Mouse (Mus musculus) gonadal fat pad, adult 2 months (tissue): ENCODE data around the gene Cacna1f. TPM values are rescaled to one million over a fixed set of nuclear protein-coding genes. Genes with fewer than 3 reads are reported as not detected.

Source experiments
- DNase-seq: peaks from one replicate; pipeline ENCODE4 v3.0.0-alpha.2; 2012; ENCODE audit warnings: low read depth
- polyA plus RNA-seq: library from polyadenylated mRNA; depleted of rRNA; stranded (reverse); fragments of >200 nt; gene quantifications from 2 replicates; pipeline ENCODE4 v1.2.3, GENCODE M21; 2012

The Cacna1f gene
- polyA plus RNA-seq, 1 experiment = 0.05 TPM

- DNase-seq = no peak
Measured at GRCm38 (mm10) chrX:7632560-7632959, 25.7 kb downstream of the Cacna1f start.

- DNase-seq = no peak
Measured at GRCm38 (mm10) chrX:7635101-7635500, 28.2 kb downstream of the Cacna1f start.

- no peak for DNase-seq
Measured at GRCm38 (mm10) chrX:7638401-7639091, 31.7 kb downstream of the Cacna1f start, which contains the start of gene Syp. Gene Syp (plus strand): TSS chrX:7638471.

GRCm38 (mm10) chrX:7639536-7640325 lies 32.8 kb downstream of the Cacna1f start:
- DNase-seq = no peak

- no peak for DNase-seq
Measured at GRCm38 (mm10) chrX:7640785-7641184, 33.9 kb downstream of the Cacna1f start.

GRCm38 (mm10) chrX:7645349-7645748 lies 38.5 kb downstream of the Cacna1f start:
- DNase-seq = no peak

GRCm38 (mm10) chrX:7648671-7649304 lies 41.9 kb downstream of the Cacna1f start:
- no peak for DNase-seq

GRCm38 (mm10) chrX:7657221-7657639 lies 50.3 kb downstream of the Cacna1f start, which contains the start of gene Prickle3:
Gene Prickle3 (plus strand): TSS chrX:7657260.
- DNase-seq = no peak

- DNase-seq = no peak
Measured at GRCm38 (mm10) chrX:7658031-7658784, 51.3 kb downstream of the Cacna1f start.

- no peak for DNase-seq
Measured at GRCm38 (mm10) chrX:7658785-7659589, 52.1 kb downstream of the Cacna1f start.

GRCm38 (mm10) chrX:7661086-7661485 lies 54.2 kb downstream of the Cacna1f start:
- DNase-seq = no peak

GRCm38 (mm10) chrX:7662936-7663335 lies 56.1 kb downstream of the Cacna1f start:
- no peak for DNase-seq

GRCm38 (mm10) chrX:7664791-7665190 lies 57.9 kb downstream of the Cacna1f start:
- no peak for DNase-seq

GRCm38 (mm10) chrX:7665739-7666502 lies 59.0 kb downstream of the Cacna1f start:
- DNase-seq = no peak

GRCm38 (mm10) chrX:7670390-7670881 lies 63.6 kb downstream of the Cacna1f start:
- DNase-seq = no peak

GRCm38 (mm10) chrX:7670921-7671623 lies 64.2 kb downstream of the Cacna1f start, which contains the start of gene Plp2:
Gene Plp2 (minus strand): TSS chrX:7671390.
- DNase-seq = no peak

- DNase-seq = no peak
Measured at GRCm38 (mm10) chrX:7672739-7673138, 65.9 kb downstream of the Cacna1f start.

- no peak for DNase-seq
Measured at GRCm38 (mm10) chrX:7673578-7674281, 66.8 kb downstream of the Cacna1f start.
